Mouse (Mus musculus) liver, embryonic 15.5 days (tissue): ENCODE measurements at regions not wholly inside any gene's neighbourhood (a gene's known extent, or its start where the extent isn't known, plus 50 kb on each side); places are given as distances from the start of the nearest gene placed in this dataset. TPM values are rescaled to one million over a fixed set of nuclear protein-coding genes. Genes with fewer than 3 reads are reported as not detected.

ENCODE experiments used
- ATAC-seq: fragments of 200-750 bp; cut with Nextera tagmentation; 2 replicates; pipeline ENCODE4 v1.8.0; 2017; ENCODE audit warnings: moderate number of reproducible peaks, mild to moderate bottlenecking, moderate library complexity; ENCODE audit not compliant: insufficient read depth
- H3K27ac ChIP-seq: fragments of 300-500 bp; sonication (generic); replicated peaks from 2 replicates; pipeline ENCODE4 v1.5.1; 2015; ENCODE audit warnings: mild to moderate bottlenecking, inconsistent platforms
- H3K27me3 ChIP-seq: fragments of 300-500 bp; sonication (generic); 2 replicates; pipeline ENCODE4 v1.6.1; 2015; ENCODE audit warnings: mild to moderate bottlenecking, inconsistent platforms
- H3K36me3 ChIP-seq: fragments of 300-500 bp; sonication (generic); replicated peaks from 2 replicates; pipeline ENCODE4 v1.6.1; 2015; ENCODE audit warnings: moderate library complexity, mild to moderate bottlenecking, inconsistent platforms
- H3K4me1 ChIP-seq: fragments of 300-500 bp; sonication (generic); replicated peaks from 2 replicates; pipeline ENCODE4 v1.6.1; 2015; ENCODE audit warnings: inconsistent platforms
- H3K4me2 ChIP-seq: fragments of 300-500 bp; sonication (generic); 2 replicates; pipeline ENCODE4 v1.6.1; 2015; ENCODE audit warnings: moderate library complexity, mild to moderate bottlenecking, inconsistent platforms
- H3K4me3 ChIP-seq: fragments of 300-500 bp; sonication (generic); replicated peaks from 2 replicates; pipeline ENCODE4 v1.5.1; 2015; ENCODE audit warnings: mild to moderate bottlenecking, inconsistent platforms
- H3K9ac ChIP-seq: fragments of 300-500 bp; sonication (generic); 2 replicates; pipeline ENCODE4 v1.6.1; 2015; ENCODE audit warnings: moderate library complexity, mild to moderate bottlenecking, inconsistent platforms
- H3K9me3 ChIP-seq: fragments of 300-500 bp; sonication (generic); replicated peaks from 2 replicates; pipeline ENCODE4 v1.6.1; 2016; ENCODE audit warnings: inconsistent platforms
- WGBS: fragments of 180-500 bp; shearing (Covaris S2); methylation state at CpG from one replicate; pipeline ENCODE4 v1.1.7; 2015; ENCODE audit warnings: mixed read lengths; ENCODE audit not compliant: insufficient replicate concordance; 5-methylcytosine and 5-hydroxymethylcytosine counted together
- microRNA-seq: library from miRNA; unstranded; fragments of <30 nt; microRNA quantifications from one replicate; pipeline ENCODE4, GENCODE M21; 2016

DNA sequence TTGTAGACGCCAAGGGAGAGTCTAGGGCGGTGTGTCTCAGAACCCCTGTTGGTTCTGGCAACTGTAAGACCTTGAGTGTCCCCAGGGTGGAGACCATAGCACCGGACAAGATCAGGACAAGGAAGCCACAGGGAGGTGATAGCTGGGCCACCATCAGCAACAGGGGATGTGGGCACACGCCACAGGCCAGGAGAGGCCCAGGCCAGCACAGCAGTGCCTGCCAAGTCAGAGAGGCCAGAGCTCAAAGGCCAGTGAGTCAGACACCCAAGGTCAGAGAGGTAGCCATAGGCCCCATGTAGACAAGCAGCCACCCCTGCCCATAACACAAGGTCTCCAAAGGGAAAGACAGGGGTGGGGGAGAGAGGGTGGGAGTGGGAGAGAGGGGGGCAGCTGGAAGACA is 52.2 kb upstream of the Zbtb40 start:
- Histone ChIP-seq H3K9me3 (no peaks in the 10 kb centered on the region), H3K27ac (no peak overlapping the region), H3K4me1 (no peaks in the 10 kb centered on the region), H3K4me3 (no peak overlapping the region), H3K36me3 (no peaks in the 10 kb centered on the region), H3K27me3 (peaks cover 65% of the 10 kb centered on the region), H3K9ac (no peak overlapping the region), H3K4me2 (no peak overlapping the region)
- 70% methylated on average over 4 of the region's 4 CpGs for WGBS
- ATAC-seq: no peak

Small RNA genes in the stretch of these regions (microRNA-seq; reads per million reads assigned to microRNA genes)
- gene Gm23263 (not detected), gene Gm25399 (not detected)
